23 mouse cellular contexts compared by ENCODE assay signal in genomic region chr3:98229943-98230342, GRCm38 (mm10). TPM values are rescaled to one million over a fixed set of nuclear protein-coding genes. Genes with fewer than 3 reads are reported as not detected.
DNase-seq lines count a peak whose midpoint lies in the region; ATAC-seq and TF ChIP-seq lines count a peak whose summit lies in the region.
"Had no signal": no experiment of that assay in that cellular context is flagged by ENCODE, and none has a peak within 500 bp of the region (broad histone marks: within the 10 kb centered on the region; RNA-seq: fewer than 3 reads in every experiment).

No protein-coding gene starts in this region.

- 47% methylated on average over 7 of the region's 7 CpGs for WGBS in lung, postnatal 0 days
- 88% methylated on average over 7 of the region's 7 CpGs for WGBS in midbrain, embryonic 11.5 days
- 87% methylated on average over 7 of the region's 7 CpGs for WGBS in midbrain, embryonic 14.5 days
- WGBS in liver, embryonic 12.5 days (ENCODE audit: insufficient replicate concordance), result 66% methylated on average over 7 of the region's 7 CpGs

- no peak for ATAC-seq in lung, postnatal 0 days
- ATAC-seq in midbrain, embryonic 11.5 days (ENCODE audit: low FRiP score), result no peak
- no peak for ATAC-seq in midbrain, embryonic 14.5 days (ENCODE audit: low FRiP score, low TSS enrichment)
- ATAC-seq in activated CD4-positive, CD25-positive, alpha-beta regulatory T cell, adult 4 months, result peak; percentile 57
- peak; percentile 77 for ATAC-seq in inflammation-experienced regulatory T-cells, adult 6 months
- ATAC-seq in liver, embryonic 12.5 days, result no peak
- ATAC-seq: CD4-positive, CD25-positive, alpha-beta regulatory T cell, adult 4 months; Patski had no signal

- no peak overlapping the region for H3K9ac ChIP-seq in lung, postnatal 0 days (replicated peaks; ENCODE audit: low read depth)
- H3K9ac ChIP-seq in midbrain, embryonic 11.5 days (ENCODE audit: low read length), result no peak overlapping the region
- H3K9ac ChIP-seq in midbrain, embryonic 14.5 days (replicated peaks; ENCODE audit: low read length), result no peak overlapping the region
- H3K9ac ChIP-seq in liver, embryonic 12.5 days, result no peak overlapping the region

- no peak for TF ChIP-seq CTCF in lung, postnatal 0 days (IDR thresholded peaks at IDR 0.05)

- H3K27me3 ChIP-seq in lung, postnatal 0 days (replicated peaks; ENCODE audit: insufficient read depth, low read length), result no peaks in the 10 kb centered on the region
- H3K27me3 ChIP-seq in midbrain, embryonic 11.5 days (ENCODE audit: control insufficient read depth, insufficient read depth, low read length), result no peaks in the 10 kb centered on the region
- no peaks in the 10 kb centered on the region for H3K27me3 ChIP-seq in midbrain, embryonic 14.5 days (ENCODE audit: control insufficient read depth, insufficient read depth, low read length)
- H3K27me3 ChIP-seq in liver, embryonic 12.5 days (replicated peaks), result peaks cover 6% of the 10 kb centered on the region; the same call in 1 of the 2 replicates
- H3K27me3 ChIP-seq: Patski had no signal

- peak; percentile 17 for DNase-seq in lung, postnatal 0 days (ENCODE audit: low spot score)
- no peak for DNase-seq in lung, postnatal 4 days
- DNase-seq in midbrain, embryonic 11.5 days (ENCODE audit: low spot score, missing footprints), result peak; percentile 61
- no peak for DNase-seq in midbrain, embryonic 14.5 days
- DNase-seq in kidney, postnatal 4 days, result no peak
- DNase-seq: adrenal gland, adult 2 months; adrenal gland, adult 8-10 months; adrenal gland, postnatal 10 days; adrenal gland, postnatal 14 days; adrenal gland, postnatal 25 days; adrenal gland, postnatal 36 days; B cell, adult 2 months; cerebellum, adult 11 months; cerebellum, adult 11-12 months; cerebellum, adult 18-20 months had no signal

- no peak for TF ChIP-seq EP300 in lung, postnatal 0 days (IDR thresholded peaks at IDR 0.05)

- H3K4me2 ChIP-seq in lung, postnatal 0 days (replicated peaks; ENCODE audit: low read depth, low read length), result no peak overlapping the region
- no peak overlapping the region for H3K4me2 ChIP-seq in midbrain, embryonic 11.5 days
- H3K4me2 ChIP-seq in midbrain, embryonic 14.5 days (ENCODE audit: low read length), result no peak overlapping the region
- no peak overlapping the region for H3K4me2 ChIP-seq in liver, embryonic 12.5 days

- no peaks in the 10 kb centered on the region for H3K4me1 ChIP-seq in lung, postnatal 0 days (ENCODE audit: insufficient read depth, low read depth, low read length)
- H3K4me1 ChIP-seq in midbrain, embryonic 11.5 days (ENCODE audit: control insufficient read depth, insufficient read depth, low read length), result no peaks in the 10 kb centered on the region
- no peaks in the 10 kb centered on the region for H3K4me1 ChIP-seq in midbrain, embryonic 14.5 days (ENCODE audit: control insufficient read depth, insufficient read depth, low read length)
- 0 out of 2 replicates have a peak, but pooled peaks cover 9% of the 10 kb centered on the region for H3K4me1 ChIP-seq in liver, embryonic 12.5 days

- no peaks in the 10 kb centered on the region for H3K36me3 ChIP-seq in lung, postnatal 0 days (ENCODE audit: insufficient read depth, low read length)
- no peaks in the 10 kb centered on the region for H3K36me3 ChIP-seq in midbrain, embryonic 11.5 days (ENCODE audit: control insufficient read depth, insufficient read depth, low read length)
- H3K36me3 ChIP-seq in midbrain, embryonic 14.5 days (ENCODE audit: control insufficient read depth, insufficient read depth, low read length), result no peaks in the 10 kb centered on the region
- H3K36me3 ChIP-seq in liver, embryonic 12.5 days, result no peaks in the 10 kb centered on the region
- H3K36me3 ChIP-seq: G1E had no signal

- H3K27ac ChIP-seq in lung, postnatal 0 days (ENCODE audit: low read length), result no peak overlapping the region
- H3K27ac ChIP-seq in midbrain, embryonic 11.5 days (ENCODE audit: low read depth, low read length), result no peak overlapping the region
- no peak overlapping the region for H3K27ac ChIP-seq in midbrain, embryonic 14.5 days (replicated peaks; ENCODE audit: low read depth, low read length)
- no peak overlapping the region for H3K27ac ChIP-seq in liver, embryonic 12.5 days

- no peak overlapping the region for H3K4me3 ChIP-seq in lung, postnatal 0 days (ENCODE audit: low read depth, low read length)
- H3K4me3 ChIP-seq in midbrain, embryonic 11.5 days (ENCODE audit: low read depth, low read length), result no peak overlapping the region
- H3K4me3 ChIP-seq in midbrain, embryonic 14.5 days (replicated peaks; ENCODE audit: low read depth, low read length), result no peak overlapping the region
- H3K4me3 ChIP-seq in liver, embryonic 12.5 days, result no peak overlapping the region

- no peaks in the 10 kb centered on the region for H3K9me3 ChIP-seq in lung, postnatal 0 days (ENCODE audit: low read length)
- no peaks in the 10 kb centered on the region for H3K9me3 ChIP-seq in midbrain, embryonic 11.5 days (ENCODE audit: control insufficient read depth, low read length)
- no peaks in the 10 kb centered on the region for H3K9me3 ChIP-seq in midbrain, embryonic 14.5 days (ENCODE audit: control insufficient read depth, low read length)
- no peaks in the 10 kb centered on the region for H3K9me3 ChIP-seq in liver, embryonic 12.5 days (replicated peaks)

RNA-seq across cellular contexts. Expression of gene Reg4, which starts 8.0 kb away (rescaled TPM):
- not detected in 2 replicates for polyA plus RNA-seq in lung, postnatal 0 days (2015; fragmentation: Nextera tagmentation; extraction: Ambion mirVana)
- not detected in 2 replicates for polyA plus RNA-seq in midbrain, embryonic 11.5 days (2014; fragmentation: Nextera tagmentation; extraction: Ambion mirVana)
- polyA plus RNA-seq in midbrain, embryonic 14.5 days (2014; fragmentation: Nextera tagmentation; extraction: Ambion mirVana), result not detected in 2 replicates
- polyA plus RNA-seq in activated CD4-positive, CD25-positive, alpha-beta regulatory T cell, adult 4 months (2017; shearing (Covaris generic)), result not detected
- not detected for polyA plus RNA-seq in inflammation-experienced regulatory T-cells, adult 6 months (2017; shearing (Covaris generic))
- polyA plus RNA-seq in liver, embryonic 12.5 days (2016; fragmentation: Nextera tagmentation; extraction: Ambion mirVana), result not detected in 2 replicates
- polyA plus RNA-seq: adrenal gland, adult 2 months; brain, embryonic 14.5 days; C2C12; CD4-positive, CD25-positive, alpha-beta regulatory T cell, adult 4 months; G1E; Patski had no signal

RNA-seq across cellular contexts. Expression of gene Hmgcs2, which starts 50.3 kb away (rescaled TPM):
- 12.8 and 34.0 TPM in 2 replicates for polyA plus RNA-seq in lung, postnatal 0 days (2015; fragmentation: Nextera tagmentation; extraction: Ambion mirVana)
- polyA plus RNA-seq in midbrain, embryonic 11.5 days (2014; fragmentation: Nextera tagmentation; extraction: Ambion mirVana), result 4.3 and 5.7 TPM in 2 replicates
- polyA plus RNA-seq in midbrain, embryonic 14.5 days (2014; fragmentation: Nextera tagmentation; extraction: Ambion mirVana), result 8.6 and 16.2 TPM in 2 replicates
- polyA plus RNA-seq in activated CD4-positive, CD25-positive, alpha-beta regulatory T cell, adult 4 months (2017; shearing (Covaris generic)), result not detected
- polyA plus RNA-seq in inflammation-experienced regulatory T-cells, adult 6 months (2017; shearing (Covaris generic)), result not detected
- 24.7 and 26.9 TPM in 2 replicates for polyA plus RNA-seq in liver, embryonic 12.5 days (2016; fragmentation: Nextera tagmentation; extraction: Ambion mirVana)
- polyA plus RNA-seq: CD4-positive, CD25-positive, alpha-beta regulatory T cell, adult 4 months; G1E had no signal

Comparison
In these comparisons a context has a peak if more than half of its experiments do, and no peak if none do; other contexts are left out.
1. DNase-seq: peak in lung, postnatal 0 days (single experiment) and midbrain, embryonic 11.5 days (single experiment); none in lung, postnatal 4 days (0 of 2), midbrain, embryonic 14.5 days (single experiment) and kidney, postnatal 4 days (0 of 2).
2. ATAC-seq: peak in activated CD4-positive, CD25-positive, alpha-beta regulatory T cell, adult 4 months (single experiment) and inflammation-experienced regulatory T-cells, adult 6 months (single experiment); none in lung, postnatal 0 days (single experiment), midbrain, embryonic 11.5 days (single experiment), midbrain, embryonic 14.5 days (single experiment) and liver, embryonic 12.5 days (single experiment).